In genomic region chr2:60844259-60844658, GRCm38 (mm10) we compare ENCODE assay signal across 16 mouse cellular contexts.
"Had no signal": no experiment of that assay in that cellular context is flagged by ENCODE, and none has a peak within 500 bp of the region (broad histone marks: within the 10 kb centered on the region; RNA-seq: fewer than 3 reads in every experiment).

No protein-coding gene starts in this region.

- H3K27ac ChIP-seq: neural tube, embryonic 12.5 days; neural tube, embryonic 13.5 days; neural tube, embryonic 15.5 days; stomach, embryonic 15.5 days had no signal

- H3K9me3 ChIP-seq: neural tube, embryonic 12.5 days; neural tube, embryonic 13.5 days; neural tube, embryonic 15.5 days; stomach, embryonic 15.5 days had no signal

- H3K4me3 ChIP-seq: neural tube, embryonic 12.5 days; neural tube, embryonic 13.5 days; neural tube, embryonic 15.5 days; stomach, embryonic 15.5 days had no signal

- H3K36me3 ChIP-seq: neural tube, embryonic 12.5 days; neural tube, embryonic 13.5 days; neural tube, embryonic 15.5 days had no signal

- H3K27me3 ChIP-seq: neural tube, embryonic 12.5 days; neural tube, embryonic 13.5 days; neural tube, embryonic 15.5 days; stomach, embryonic 15.5 days had no signal

- H3K4me2 ChIP-seq: neural tube, embryonic 12.5 days; neural tube, embryonic 13.5 days; neural tube, embryonic 15.5 days; stomach, embryonic 15.5 days had no signal

- H3K9ac ChIP-seq: neural tube, embryonic 12.5 days; neural tube, embryonic 13.5 days; neural tube, embryonic 15.5 days; stomach, embryonic 15.5 days had no signal

- DNase-seq: retina, postnatal 1 day; right cerebral cortex, adult 18-20 months; right cerebral cortex, postnatal 14 days; right cerebral cortex, postnatal 25 days; right cerebral cortex, postnatal 4 days; spleen, adult 18-20 months; thymus, adult 18-20 months; thymus, adult 2 months; thymus, postnatal 14 days; thymus, postnatal 25 days; thymus, postnatal 36 days; thymus, postnatal 4 days had no signal
